Mouse (Mus musculus) thymus, adult 18-20 months (tissue): ENCODE data around the gene Wtap.
"Not testable (repeated sequence)": the region's sequence is repeated elsewhere in the genome, so short reads cannot be mapped to it uniquely, and the experiment has no call there.

Experiments
- DNase-seq, 2 experiments: peaks; one replicate each; pipeline ENCODE4 v3.0.0; 2022; ENCODE audit warnings: mixed read lengths in 2 of 2

Wtap gene

GRCm38 (mm10) chr17:12960331-12960873, 33.6 kb downstream of the Wtap start, which contains the start of gene Acat2:
Gene Acat2, minus strand, starts transcription at chr17:12960747.
- peak; percentile 88 to 91 for DNase-seq

DNA sequence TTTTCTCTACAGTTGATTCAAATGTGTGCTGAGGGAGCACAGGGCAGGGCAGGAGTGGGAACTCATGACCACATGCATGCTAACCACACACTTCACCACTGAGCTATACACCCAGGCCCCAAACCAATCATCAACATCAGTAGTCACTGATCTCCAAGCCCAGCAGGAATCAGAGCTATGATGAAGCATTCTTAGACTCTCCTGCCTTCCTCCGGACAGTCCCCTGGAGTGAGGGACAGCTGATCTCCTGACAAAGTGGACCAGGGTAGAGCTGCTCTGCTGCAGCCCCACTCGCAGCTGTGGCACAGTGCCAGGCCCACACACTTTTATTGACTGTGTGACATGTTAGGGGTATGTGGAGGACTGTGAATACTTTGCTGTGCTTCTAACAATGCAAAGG, 34.6 kb downstream of the Wtap start:
- not testable (repeated sequence) for DNase-seq

DNA sequence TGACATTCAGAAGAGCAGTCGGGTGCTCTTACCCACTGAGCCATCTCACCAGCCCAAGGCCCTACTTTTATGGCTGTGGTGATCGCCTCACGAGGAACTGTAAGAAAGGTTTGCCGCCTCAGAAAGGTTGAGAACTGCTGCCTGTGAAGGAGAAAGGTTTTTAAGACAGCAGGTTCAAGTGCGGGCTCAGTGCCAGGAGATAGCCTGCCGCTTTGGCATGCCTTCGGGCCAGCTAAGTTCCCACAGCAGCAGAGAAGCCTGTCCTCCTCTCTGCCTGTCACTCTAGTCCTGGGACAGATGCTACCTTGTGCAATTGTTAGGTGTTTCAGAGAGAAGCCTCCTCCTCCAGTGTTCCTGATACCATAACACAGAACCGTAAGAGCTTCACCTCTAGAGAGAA, 37.3 kb downstream of the Wtap start:
- no peak for DNase-seq

DNA sequence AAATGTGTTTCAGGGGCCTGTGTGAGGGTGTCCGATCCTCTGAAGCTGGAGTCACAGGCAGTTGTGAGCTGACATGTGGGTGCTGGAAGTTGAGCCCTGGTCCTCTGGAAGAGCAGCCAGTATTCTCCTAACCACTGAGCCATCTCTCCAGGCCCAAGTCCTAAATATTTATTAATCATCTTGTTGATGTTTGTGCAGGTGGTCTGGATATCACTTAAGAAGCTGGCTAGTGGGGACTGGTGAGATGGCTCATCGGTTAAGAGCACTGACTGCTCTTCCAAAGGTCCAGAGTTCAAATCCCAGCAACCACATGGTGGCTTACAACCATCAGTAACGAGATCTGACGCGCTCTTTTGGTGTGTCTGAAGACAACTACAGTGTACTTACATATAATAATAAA, 44.3 kb downstream of the Wtap start:
- no peak for DNase-seq

GRCm38 (mm10) chr17:12942459-12943162, 51.4 kb downstream of the Wtap start:
- no peak for DNase-seq

DNA sequence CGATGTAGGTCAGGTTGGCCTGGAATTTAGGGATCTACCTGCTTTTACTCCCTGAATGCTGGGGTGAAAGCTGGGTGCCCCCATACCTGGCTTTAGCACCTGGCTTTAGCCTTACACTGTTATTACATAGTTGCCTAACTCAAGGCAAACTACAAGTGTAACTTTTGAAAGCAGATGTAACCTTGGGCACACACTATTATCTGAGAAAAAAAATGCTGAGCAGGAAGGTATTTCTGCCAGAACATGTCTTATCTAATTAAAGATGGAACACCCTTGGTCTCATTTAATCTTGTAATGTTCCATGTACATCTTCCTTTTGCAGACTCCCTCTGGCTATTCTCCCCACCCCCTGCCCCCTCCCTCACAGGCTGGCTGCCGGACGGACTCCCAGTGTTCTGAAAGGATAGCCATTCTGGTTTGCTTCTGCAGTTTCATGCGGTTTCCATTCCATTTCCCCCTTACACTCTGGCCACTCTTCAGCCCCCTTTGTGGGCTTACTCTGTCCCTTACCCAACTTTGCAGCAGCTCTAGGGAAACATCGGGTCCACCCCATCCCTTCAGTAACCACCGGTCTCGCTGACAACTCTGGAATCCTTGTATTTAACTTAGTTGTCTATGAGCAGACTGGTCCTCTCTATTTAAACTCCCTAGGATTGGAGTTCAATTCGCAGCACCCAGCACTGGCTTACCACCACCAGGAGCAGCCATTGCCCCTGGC, 52.3 kb downstream of the Wtap start:
- DNase-seq = no peak

DNA sequence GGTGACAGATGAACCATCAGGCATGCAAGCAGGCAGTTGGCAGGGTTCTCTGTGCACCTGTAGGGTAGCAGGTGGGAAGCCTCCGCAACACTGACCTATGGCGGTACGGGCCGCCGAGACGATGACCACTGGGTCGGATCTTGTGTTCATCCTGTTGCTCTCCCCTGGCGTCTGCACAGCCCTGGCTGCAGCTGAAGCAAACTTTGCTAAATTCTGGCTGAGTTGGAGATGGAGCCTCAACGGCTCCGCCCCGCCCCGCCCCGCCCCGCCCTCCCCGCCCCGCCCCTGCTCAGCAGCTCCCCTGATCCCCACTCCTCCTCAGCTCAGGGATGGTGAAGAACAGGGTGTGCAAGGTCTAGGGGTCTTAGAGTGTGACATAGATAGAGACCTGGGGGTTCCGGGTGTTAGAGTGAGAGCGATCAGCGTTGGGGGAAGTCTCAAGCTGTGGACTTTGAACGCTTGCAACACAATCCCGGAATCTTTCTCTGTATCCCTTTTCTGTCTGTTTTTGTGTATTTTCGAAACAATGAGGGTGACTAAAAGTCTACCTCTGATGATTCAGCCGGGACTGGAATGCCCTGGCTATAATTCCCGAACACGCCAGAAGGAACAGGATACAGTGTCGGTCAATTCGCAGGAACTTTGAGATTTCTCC, 53.7 kb downstream of the Wtap start, which contains the start of gene Acat3:
Gene Acat3, minus strand, starts transcription at position 450 of the 655 bp plus-strand sequence.
- DNase-seq = no peak

- DNase-seq = not testable (repeated sequence)
Observed at GRCm38 (mm10) chr17:12939377-12940148, 54.4 kb downstream of the Wtap start.

- no peak for DNase-seq
Observed at GRCm38 (mm10) chr17:12938077-12938476, 55.9 kb downstream of the Wtap start.

DNA sequence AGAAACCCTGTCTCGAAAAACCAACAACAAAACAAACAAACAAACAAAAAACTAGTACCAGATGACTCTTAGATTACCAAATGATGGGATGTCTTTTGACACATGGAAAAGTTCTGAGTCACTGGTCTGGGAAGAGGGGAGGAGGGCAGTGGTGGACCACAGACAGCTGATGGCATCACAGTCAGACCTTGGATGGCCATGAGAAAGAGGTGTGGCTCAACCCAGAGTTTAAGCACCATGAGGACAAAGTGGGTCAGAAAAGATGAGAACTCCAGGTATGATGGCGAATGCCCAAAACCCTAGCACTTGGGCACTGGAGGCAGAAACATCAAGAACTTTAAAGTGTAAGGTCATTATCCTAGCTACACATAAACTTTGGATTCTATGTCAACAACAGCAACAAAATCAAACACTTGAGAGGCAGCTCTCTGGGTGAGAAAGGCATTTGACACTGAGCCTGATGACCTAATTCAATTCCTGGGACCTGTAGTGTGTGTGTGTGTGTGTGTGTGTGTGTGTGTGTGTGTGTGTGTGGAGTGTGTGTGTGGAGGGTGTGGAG, 56.5 kb downstream of the Wtap start:
- no peak for DNase-seq

DNA sequence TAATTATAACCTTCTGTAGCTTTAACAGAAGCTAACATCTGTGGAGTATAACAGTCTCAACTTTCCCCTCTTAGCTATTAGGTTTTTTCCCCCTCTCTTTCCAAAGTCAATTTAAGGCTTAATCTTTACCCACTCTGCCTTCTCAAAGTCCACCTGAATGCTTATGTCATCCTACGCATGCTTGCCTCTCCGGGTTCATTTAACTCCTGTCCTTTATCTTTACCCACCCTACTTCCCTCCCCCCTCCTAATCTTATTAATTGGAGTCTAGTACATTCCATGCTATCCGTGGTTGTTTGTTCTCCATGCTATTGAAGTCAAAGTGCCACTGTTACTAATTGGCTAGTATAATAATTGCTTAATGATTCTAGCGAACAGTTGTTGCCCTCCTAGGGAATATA, 58.2 kb downstream of the Wtap start:
- no peak for DNase-seq

DNA sequence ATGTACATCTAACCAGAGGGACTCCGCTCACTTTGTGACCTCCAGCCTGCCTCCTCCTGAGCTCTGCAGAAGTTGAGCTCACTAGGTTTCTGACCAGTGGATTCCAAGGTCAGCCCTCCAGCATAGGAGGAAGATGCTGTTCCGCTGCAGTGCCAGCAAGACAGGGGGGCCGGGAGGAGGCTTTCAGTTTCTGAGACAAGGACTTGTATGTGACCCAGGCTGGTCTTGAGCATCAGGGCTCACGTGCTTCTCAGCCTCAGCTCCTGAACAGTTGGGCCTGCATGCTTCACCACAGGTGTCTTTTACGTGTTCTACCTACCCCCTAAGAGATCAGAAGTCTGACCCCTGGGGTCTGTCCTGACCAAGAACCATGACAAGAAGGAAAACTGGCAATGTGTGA, 62.4 kb downstream of the Wtap start:
- DNase-seq = not testable (repeated sequence)

DNA sequence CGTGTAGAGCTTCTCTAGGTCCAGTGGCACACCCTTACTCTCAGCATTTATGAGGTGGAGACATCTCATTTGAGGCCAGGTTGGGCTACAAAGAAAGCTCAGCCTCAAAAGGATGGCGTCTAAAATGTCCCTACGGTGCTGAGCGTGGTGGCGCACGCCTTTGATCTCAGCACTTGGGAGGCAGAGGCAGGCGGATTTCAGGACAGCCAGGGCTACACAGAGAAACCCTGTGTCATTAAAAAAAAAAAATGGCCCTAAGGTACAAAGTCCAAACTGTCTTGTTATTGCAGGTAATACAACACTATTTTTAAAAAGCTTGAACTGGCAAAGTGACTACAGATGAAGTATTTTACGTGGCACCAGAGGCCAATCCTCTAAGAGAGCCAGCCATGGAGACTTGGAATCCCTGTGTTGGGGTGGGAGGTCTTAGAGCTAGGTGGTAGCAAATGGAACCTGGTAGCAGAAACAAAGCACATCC, 68.2 kb downstream of the Wtap start:
- DNase-seq = no peak

GRCm38 (mm10) chr17:12925001-12925400, 69.0 kb downstream of the Wtap start:
- no peak for DNase-seq

GRCm38 (mm10) chr17:12921073-12921472, 72.9 kb downstream of the Wtap start:
- no peak for DNase-seq
